Mouse (Mus musculus): ENCODE measurements around the gene Cntfr.

Cntfr gene

DNA sequence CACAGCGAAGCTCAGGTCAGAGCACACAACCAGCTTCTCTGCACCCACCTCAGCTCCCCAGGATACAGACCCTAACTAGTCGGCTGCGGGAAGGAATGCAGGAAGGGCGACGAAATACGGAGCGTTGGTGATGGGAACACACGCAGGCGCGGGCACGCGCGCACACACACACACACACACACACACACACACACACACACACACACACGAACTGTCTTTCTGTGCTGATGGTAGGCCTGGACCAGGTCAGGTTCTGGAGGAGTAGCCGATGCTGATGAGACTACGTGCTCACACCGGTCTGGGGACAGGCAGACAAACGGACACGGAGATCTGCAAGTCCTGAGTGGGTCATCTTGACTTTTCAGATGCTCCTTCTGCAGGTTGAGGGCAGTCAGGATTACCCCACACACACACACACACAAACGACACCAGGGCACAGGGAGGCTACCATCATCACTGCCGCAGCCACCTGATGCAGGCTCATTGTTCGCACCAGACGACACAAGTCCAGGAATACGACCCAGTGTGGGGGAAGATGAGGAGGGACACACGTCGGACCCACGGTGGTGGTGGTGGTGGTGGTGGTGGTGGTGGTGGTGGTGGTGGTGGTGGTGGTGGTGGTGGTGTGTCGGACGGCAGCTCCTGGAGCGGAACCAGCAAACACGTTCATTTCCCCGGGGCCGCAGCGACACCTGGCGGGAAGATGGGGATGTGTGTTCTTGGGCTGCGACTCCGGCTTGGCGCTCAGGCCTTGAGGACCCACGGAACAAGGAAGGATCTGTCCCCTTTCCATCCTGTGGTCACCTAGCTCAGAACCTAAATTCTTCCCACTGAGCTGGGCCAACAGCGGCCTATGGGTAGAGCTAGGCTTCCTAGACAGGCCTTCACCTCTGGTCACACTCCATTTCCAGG, at the start of gene Cntfr:
TSS of gene Cntfr (minus strand) at position 160 of the 912 bp plus-strand sequence.
- peak; percentile 86 for DNase-seq (ENCODE audit: low spot score)

DNA sequence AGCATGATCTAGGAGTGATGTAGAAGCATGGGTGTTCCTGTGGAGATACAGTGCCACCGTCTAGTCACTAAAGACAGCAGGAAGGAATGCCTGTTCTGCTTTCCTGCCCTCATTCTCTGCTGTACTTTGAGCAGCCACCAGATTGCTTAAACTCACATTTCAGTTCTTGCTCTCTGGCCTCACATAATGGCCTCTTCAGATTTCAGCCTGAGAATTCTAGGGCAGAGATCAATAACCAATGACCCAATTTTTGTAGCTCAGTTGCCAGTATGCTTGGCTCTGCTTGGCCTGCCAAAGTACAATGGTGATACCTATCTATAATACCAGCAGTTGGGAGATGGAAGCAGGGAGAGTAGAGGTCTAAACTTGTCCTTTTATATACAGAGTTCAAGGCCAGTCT, 48.1 kb upstream of the Cntfr start:
- no peak for DNase-seq (ENCODE audit: low spot score)

DNA sequence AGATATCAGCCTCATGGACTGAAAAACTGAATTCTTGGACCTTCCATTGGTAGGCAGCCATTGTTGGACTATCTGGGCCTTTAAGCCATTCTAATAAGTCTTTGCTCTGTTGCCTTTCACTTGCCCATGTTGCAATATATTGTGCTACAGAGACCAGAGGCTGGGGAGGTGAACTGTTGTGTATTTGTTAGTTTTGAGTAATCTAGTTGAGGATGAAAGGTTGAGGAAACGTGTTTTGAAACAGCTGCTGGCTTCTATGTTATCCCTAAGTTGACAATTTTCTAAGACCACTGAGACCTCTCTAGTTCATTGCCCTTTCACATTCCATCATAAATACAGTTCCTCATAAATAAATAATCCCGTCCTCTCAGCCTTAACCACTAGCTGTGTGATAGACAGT, 47.2 kb upstream of the Cntfr start:
- DNase-seq (ENCODE audit: low spot score): no peak

DNA sequence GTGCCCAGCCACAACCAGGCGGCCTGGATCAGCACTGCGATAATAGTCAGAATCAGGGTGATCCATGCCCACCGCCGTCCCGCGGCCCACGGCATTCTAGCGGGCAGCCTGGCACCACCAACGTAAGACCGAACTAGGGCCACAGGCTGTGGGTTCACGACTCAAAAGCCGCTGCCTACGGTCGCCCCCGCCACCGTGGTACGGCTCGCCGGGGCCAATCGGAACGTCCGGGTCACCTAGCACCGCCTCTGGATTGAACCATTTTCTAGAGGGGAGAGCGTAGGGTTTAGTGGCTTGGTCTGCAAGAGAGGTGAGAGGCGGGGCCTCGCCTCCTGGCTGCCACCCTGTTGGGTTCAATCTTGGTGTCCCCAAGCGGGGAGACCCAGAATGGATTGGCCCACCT, 44.3 kb upstream of the Cntfr start:
- peak; percentile 98 for DNase-seq (ENCODE audit: low spot score)

DNA sequence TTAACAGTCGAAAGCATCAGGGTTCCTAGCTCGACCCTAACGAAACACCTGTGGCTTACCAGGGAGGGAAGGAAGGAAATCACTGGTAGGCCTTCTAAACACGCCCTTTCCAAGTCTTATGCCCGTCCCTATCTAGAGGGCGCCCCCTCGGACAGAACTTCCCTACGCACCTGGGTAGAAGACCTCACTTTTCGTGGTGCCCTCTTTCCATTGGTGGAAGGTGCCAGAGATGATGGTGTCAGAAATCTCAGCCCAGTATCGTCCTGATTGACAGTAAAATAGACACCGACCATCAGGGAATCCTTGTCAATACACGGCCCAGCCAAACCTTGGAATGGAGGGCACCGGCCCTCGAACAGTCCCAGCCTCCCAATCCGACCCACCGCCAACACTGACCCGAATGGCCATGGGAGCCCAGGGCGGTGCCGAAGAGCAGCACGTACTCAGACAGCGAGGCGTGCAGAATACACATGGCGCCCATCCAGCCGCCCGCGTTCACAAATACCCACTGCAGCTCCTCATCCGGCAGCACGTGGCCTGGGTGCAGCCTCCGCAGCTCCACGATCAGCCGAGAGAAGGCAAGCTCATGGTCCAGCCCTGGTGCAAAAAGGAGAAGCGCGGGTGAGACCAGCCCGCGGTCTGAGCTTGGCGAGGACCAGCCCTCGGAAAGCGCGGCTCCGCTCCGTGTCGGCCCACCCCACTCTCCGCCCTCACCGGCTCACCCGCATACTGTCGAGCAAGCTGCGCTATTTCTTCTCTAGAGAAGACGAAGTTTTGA, 43.7 kb upstream of the Cntfr start:
- DNase-seq (ENCODE audit: low spot score): peak; percentile 39

DNA sequence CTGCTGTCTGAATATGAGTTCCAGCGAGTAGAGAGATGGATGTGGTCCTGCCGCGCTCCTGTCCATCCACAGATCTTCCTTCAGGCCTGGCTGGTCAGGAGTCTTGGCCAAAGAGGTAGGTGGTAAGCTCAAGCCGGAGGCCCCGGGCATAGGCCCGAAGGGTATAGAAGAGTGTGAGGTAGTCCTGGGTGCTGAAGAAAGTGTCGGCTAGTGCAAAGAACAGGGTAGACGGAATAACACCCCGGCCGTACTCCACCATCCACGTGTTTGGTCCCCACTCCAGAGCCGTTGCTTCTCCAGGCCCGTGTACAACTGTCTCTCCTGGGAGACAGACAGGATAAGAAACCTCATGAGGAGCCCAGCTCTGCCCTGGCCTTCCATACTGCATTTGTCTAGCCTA, 42.4 kb upstream of the Cntfr start:
- DNase-seq (ENCODE audit: low spot score): no peak

DNA sequence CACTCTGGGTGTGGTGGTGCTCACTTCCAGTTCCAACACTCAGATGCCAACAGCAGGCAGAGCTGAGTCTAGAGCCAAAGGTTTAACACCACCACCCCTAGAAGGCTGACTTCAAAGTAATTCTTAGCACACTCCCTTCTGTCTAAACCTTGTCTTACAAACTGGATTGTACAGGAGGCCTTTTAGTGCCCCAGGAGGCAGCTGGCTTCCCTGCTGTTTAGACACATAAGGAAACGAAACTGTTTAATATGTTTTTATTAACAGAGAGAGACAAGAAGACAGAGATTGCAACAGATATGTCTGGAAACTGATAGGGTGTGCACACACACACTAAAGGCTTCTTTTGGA, 41.3 kb upstream of the Cntfr start:
- no peak for DNase-seq (ENCODE audit: low spot score)

DNA sequence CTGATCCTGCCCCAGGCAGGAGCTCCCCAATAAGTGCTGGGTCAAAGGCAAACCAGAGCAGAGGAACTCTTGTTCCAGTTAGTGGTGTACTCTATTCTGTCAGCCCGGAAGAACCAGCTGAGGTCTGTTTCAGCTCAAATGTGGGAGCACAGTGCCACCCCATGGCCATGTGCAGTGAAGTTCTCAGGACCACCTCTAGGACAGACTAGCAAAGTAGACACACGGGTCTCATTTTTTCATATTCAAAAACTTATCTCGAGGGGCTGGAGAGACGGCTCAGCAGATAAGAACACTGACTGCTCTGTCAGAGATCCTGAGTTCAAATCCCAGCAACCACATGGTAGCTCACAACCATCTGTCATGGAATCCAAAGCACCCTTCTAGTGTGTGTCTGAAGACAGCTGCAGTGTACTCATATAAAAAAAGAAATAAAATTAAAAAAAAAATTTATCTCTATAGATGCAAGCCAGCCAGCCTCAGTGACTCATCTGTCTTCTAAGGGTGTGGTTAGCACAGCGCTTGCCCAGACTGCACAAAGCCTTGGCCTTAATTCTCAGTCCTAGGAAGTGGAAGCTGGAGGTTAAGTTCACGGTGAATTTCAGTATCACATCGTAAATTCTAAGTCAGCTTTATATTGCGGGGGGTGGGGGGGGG, 40.8 kb upstream of the Cntfr start:
- peak; percentile 86 for DNase-seq (ENCODE audit: low spot score)

DNA sequence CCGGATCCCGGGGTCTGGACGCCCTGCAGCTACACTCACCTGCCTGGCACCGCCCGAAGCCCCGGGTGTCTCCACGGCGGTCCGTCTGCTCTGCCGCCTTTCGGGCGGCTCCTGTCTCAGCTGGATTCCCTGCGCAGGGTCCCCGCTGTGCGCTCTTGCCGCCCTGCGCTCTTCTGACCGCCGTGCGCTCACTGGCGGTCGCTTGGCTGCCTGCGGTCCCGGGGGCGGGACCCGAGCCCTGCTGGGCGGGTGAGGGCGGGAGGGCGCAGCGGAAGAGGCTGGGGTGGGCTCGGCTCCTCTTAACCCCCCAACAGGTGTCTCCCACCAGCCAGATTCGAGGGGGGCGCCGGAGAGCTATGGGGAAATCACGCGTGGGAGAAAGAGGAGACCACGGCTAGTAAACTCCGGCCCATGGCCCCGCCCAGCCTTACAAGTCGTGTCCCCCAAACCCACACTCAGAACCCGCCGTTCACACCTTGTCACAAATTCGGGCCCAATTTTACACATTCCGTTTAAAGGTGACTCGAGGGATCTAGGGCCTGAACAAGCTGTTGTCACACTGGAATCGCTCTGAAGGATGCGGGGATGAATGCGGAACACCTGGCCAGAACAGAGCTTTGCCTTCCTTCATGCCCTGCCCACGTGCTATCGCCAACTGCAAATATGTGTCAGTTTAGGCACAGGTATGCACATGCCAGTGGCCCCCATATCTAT, 34.3 kb upstream of the Cntfr start, which contains the start of gene Arid3c:
TSS of gene Arid3c (minus strand) at position 91 of the 714 bp plus-strand sequence.
- DNase-seq (ENCODE audit: low spot score): peak; percentile 49

DNA sequence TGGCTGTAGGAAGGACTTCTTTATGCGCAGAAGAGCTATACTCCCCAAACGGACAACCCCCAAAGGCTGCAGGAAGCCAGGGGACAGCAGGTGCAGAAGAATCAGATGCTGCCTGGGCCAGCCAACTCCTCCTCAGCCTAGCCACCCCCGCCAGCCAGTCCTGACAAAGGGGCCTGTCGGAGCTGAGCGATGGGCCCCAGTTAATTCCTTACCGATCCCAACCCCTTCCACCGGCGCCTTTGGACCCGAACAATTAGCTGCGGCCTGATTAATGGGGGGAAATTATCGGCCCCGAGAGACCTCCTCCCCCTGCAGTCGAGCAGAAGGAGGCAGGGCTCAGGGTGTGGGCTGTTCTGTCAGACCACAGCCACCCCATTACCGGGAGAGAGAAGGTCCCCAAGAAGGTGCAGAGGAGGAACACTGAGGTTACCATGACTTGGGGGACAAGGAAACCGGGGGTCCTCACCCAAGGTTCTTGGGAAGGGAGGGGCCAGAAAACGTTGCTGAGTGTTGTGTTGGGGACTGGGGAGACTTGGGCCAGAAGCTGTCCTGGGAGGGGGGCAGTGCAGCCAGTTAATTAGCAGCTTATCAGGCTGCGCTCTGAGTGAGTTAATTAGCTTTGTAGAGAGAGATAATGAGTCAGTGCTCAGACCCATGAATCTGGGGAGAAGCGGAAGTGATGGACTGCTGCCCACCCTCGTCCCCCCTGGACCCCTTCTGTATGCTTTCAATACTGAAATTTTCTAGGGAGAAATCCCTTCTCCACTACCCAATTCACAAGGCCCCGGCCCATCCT, 30.1 kb upstream of the Cntfr start:
- peak; percentile 47 for DNase-seq (ENCODE audit: low spot score)

DNA sequence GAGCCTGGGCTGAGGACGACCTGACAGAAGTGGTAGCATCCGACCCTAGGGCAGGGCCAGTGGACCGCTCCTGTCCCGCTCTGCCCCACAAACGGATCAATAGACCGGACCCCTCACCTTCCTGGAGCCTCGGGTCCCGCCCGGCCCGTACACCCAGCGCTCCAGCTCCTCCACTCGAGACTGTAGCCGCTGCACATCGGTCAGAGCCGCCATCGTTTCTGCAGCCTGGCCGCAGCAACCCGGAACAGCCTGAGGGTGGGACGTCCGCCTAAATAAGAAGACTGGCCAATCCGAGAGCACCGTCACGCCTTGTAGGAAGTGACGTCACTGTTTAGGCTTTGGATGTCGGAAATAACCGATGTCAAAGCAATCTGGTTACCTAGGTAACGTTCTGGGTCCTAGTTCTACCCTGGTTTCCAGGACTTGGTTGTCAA, 26.0 kb upstream of the Cntfr start, which contains the start of gene Dctn3:
TSS of gene Dctn3 (minus strand) at position 253 of the 434 bp plus-strand sequence.
- peak; percentile 99 for DNase-seq (ENCODE audit: low spot score)

DNA sequence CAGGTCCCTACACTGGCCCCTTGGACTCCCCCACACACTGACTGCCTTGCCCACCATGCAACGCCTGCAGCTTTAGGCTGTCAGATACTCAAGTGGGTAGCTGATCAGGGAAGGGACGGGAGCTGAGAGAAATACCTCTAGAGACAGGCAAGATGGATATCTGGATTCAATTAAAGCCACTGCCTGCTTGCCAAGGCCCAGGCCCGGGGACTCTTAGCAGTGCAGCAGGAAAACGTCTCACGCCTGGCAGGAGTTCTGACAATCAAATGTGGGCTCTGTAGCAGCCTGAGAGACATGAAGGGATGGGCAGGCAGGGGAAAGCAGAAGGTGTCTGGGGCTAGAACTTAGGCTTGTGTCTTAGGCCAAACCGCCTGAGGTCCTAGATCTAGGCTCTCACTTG, 19.9 kb upstream of the Cntfr start:
- no peak for DNase-seq (ENCODE audit: low spot score)

DNA sequence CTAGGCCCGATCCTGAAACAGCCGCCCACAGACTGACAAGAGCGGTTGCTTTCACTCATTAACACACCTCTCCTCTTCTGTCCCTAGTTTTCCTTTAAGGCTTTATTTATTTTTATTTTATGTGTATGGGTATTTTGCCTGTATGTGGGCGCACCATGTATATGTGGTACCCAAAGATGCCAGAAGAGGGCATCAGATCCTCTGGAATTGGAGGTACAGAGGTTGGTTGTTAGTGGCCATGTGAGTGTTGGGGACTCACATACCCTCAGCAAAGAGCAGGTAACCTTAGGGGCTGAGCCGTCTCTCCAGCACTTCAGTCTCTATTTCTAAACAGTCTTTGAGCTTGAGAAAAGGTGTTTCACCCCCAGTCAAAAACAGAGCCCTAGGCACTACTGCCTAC, 18.7 kb upstream of the Cntfr start:
- DNase-seq (ENCODE audit: low spot score): peak; percentile 60

DNA sequence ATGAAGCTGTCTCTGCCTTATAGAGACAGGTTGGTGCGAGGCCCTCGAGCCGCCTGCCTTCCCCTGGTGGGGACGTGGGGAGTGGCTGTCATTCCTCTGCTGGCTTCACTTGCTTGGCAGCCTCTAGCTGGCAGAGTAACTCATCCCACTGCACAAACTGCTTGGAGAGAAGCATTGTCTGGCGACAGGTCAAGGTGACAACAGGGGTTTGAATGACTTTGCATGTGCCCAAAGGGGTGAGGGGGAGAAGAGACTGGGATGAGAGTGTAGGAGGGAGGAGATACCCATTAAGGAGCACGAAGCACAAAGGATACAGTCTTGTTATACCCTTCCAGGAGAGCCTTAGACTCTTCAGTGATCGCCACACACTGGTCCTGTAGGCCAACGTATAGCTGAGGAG, 18.2 kb upstream of the Cntfr start:
- DNase-seq (ENCODE audit: low spot score): no peak

DNA sequence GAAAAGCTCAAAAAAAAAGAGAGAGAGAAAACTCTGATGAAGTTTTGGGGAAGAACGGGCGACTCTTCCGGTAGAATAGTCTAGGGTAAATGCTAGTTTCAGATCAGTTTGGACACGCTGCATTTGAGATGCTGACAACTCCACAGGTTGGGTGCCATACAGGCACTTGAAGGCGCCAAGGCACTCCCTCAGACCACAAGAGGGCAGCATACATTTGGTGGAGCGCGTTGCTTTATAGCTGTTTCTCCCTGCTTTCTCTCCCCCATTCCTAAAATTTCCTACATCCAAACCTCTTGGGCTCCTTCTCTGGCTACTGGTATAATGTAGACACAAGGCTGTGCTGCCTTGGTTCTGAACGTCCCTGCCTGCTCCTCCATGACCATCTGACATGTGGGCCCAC, 17.4 kb upstream of the Cntfr start:
- peak; percentile 85 for DNase-seq (ENCODE audit: low spot score)

DNA sequence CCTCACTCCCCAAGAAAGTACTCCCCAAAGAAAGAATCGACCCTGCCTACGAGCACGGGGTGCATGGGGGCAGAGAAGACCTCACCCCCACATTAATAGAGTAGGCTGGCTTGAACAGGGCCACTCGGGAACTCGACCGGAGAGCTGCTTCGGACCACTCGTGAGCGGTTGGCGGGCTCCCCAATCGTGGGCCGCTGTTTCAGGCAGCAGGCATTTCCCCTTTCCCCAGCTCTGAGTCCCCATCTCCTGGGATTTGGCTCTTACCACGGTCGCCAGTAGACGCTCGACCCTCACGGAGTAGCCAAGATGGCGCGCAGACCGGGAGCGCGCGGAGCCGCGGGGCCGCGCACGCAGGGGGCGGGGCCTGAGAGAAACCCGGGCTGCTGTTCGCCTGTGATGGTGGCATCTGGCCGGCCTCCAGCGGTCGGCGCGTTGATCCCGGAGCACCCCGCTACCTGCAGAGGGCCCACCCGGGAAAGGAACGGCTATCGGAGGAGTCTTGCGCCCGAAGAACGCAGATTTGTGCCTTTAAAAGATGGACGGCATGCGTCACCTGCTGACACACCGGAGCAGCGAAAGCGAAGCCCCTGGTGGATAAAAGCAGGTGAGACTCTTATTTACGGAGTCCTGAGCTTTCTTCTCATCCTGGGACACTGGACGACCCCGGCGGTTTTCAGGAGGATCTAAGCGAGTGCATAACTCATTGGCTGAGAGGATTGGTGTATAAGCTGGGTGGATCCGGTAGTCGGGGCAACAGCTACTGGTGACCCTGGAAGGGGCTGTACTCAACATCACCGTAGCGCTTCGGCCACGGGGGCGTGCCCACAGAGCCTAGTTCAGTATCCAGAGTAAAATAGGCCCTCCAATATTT, 16.5 kb upstream of the Cntfr start, which contains the start of gene Rpp25l:
TSS of gene Rpp25l (minus strand) at position 338 of the 871 bp plus-strand sequence.
- DNase-seq (ENCODE audit: low spot score): peak; percentile 83

DNA sequence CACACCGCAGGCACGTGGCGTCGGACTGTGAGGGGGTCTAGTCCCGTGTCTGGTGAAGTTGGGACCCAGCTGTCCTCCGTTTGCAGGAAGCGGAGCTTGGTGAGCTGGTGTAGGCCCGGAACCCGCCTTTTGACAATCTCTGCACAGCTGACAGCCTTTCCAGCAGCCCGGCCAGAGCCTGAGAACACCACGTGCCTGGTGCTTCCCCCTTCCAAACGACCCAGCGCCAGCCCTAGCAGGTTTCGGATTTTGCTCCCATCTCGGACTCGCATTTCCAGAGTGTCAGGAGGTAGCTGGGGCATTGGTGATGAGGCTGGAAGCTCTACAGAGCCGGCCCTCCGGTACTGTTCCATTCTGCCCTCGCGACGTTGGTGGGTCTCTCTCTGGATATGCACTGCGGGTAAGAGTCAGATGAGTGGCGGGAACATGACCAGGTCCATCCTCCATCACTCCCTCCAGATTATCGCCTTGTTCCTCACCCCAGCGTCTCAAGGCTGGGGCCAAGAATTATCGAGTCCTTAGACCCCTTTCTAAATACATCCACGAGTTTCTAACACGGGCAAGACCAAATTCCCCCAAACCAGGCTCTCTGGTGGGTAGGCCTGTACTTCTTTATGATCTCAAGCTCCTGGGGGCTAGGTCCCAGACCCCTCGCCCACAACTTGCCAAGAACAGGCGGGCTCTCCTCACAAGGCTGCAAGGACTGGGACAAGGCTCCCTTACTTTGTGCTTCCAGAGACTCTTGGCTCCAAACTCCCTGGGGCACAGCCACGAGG, 15.7 kb upstream of the Cntfr start:
- DNase-seq (ENCODE audit: low spot score): no peak

DNA sequence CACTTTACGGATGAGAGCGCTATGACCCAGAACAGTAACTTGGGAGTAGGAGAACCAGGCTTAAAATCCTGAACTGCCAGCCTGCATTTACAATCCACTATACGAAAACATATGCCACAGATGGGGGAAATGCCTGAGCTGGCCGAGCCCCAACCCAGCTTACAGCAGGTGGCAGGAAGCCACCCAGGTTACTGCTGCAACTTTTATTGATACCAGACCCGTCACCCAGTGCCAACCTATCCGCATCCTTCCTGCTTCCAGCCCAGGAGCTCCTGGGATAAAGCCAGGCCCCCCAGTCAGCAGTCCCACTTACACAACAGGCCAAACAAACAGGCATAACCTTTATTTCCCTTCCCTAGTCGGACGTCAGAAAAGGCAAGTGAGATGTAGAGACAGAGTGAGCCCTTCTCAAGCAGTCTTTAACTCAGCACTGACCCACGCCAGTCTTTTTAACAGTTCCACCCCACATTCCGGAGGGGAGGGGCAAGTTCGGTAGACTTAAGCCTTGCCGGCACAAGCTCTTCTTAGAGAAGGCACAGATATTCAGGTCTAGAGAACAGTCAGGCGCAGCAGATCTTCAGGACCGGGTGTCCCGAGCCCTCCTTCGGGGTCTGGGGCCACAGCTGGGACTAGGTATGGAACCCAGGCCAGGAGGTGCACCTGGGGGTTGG, 15.0 kb upstream of the Cntfr start:
- no peak for DNase-seq (ENCODE audit: low spot score)

DNA sequence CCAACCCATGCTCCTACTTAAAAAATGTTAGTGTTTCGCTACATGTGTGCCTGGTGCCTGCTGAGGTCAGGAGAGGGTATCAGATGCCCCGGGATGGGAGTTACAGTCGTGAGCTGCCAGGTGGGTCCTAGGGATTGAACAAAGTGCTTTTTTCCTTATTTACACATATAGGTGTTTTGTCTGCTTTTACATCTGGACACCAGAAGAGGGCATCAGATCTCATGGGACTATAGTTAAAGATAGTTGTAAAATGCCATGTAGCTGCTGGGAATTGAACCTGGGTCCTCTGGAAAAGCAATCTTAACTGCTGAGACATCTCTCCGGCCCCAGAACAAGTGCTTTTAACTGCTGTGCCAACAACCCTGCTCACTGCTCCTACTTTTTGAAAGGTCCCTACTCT, 13.3 kb upstream of the Cntfr start:
- no peak for DNase-seq (ENCODE audit: low spot score)

All from embryo, embryonic 10 days (tissue).